Mouse (Mus musculus): Measurements from ENCODE around the gene Abhd2.
A peak's percentile ranks its signal among the peaks of the same experiment; 100 is the strongest.

The Abhd2 gene

DNA sequence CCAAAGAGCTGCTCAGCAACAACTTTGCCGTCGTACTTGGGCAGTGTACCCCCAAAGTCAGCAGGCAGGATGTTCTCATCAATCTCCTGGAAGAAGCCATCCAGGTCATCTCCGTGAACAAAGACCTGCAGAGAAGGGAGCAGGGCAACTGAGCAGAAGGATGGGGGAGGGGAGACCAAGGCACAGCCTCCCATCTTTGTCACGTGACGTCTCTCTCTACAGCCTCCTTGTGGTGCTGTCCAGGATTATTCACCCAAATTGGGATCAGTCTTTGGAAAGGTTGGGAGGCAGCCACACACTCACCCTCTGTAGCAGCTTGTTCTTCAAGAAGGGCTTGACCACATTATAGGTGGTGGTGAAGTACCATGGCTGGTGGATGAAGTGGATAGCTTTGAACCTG, 102.6 kb downstream of the Abhd2 start:
- DNase-seq (ENCODE audit: extremely low spot score) = no peak

GRCm38 (mm10) chr7:79376516-79377275, 103.7 kb downstream of the Abhd2 start:
- no peak for DNase-seq (ENCODE audit: extremely low spot score)

DNA sequence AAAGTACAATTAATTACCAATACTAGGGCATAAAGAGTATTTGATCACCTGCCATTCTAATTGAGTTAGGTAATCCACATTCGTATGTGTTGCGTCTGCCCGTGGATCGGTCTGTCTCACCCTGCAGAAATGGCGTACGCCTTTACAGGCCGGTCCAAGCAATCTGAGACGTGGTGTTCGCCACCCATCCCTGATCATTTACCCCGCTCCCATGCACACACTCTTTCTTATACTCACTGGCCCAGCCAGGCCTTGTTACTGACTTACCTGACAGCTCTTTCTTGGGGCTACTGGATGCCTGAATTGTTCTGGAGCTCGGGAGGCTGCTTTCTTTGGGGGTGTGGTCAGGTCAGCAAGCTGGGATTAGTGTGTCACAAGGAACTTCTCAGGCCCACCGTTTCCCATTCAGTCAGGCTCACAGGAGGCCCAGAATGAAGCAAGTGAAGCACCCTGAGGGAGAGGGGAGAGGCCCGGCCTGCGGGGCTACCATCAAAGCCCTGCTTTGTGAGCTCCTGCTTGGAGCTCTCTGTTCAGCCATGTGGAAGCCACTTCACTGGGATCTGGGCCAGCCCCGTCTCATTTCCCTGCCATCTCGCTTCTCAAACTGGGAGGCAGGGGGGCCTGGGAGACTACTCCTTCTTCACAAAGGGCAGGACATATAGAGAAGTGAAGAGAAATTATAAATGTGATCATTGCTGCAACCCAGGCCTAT, 113.6 kb downstream of the Abhd2 start, which contains the start of gene Rlbp1:
Gene Rlbp1, minus strand, starts transcription at position 627 of the 712 bp plus-strand sequence.
- no peak for DNase-seq (ENCODE audit: extremely low spot score)

GRCm38 (mm10) chr7:79387140-79387539, 114.1 kb downstream of the Abhd2 start:
- no peak for DNase-seq (ENCODE audit: extremely low spot score)

DNA sequence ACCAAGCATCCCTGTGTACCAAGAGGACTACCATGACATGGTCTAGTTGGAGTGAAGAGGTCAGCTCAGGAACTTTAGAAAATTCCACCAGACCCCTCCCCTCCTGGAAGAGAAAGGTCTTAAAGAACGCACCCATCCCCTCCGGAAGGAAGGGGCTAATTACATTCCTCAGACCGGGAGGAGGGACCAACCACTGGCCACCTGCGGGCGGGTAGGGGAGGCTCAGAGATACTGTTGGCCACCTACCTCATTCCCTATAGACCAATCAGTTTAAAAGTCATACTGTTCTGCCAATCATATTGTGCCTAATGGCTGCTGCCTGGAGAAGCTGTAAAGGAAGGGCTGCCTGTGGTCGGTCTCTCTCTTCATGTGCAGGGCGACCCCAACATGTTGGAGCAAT, 115.0 kb downstream of the Abhd2 start:
- DNase-seq (ENCODE audit: extremely low spot score) = no peak

DNA sequence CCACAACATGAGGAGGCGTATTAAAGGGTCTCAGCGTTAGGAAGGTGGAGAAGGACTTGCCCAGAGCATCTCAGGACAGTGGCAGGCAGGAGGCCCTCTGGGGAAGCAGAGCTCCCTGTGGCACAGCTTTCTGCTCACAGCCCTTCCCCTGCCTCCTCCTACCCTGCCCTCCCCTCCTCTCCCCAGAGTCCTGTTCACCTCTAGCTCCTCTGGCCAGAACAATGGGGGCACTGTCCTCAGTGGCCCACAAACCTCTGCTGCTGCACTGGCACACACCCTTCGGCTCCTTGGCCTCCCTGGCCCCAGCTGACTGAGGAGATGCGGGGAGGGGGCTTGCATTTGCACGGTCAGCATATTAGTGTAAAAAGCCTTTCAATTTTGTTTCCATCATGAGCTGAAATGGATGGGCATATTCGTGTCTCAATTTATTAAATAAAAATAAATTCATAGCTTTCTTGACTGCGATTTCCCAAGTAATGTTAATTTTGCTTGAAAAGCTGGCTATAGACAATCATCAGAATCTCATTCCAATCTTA, 115.7 kb downstream of the Abhd2 start:
- no peak for DNase-seq (ENCODE audit: extremely low spot score)

DNA sequence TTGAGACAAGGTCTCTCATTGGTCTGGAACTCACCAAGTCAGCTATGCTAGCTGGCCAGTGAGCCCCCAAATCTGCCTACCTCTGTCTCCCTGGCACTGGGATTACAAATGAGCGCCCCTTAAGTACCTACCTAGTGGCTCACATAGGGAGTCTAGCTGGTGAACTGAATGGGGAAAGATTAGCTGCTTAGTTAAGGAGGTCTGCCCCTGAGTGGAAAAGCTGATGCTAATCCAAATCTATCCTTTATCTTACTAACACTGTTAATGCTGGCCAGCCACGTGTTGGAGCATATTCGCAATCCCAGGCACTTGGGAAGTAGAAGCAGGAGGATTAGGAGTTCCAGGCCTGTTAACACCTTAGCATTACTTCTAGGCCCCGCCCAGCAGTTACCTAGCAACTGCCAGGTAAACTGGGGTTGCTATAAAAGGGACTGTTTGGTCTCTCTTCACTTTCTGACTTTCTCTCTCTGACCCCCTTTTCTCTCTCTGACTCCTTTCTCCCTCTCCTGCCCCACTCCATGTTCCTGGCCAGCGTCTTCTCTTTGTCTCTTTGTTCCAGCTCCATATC, 117.2 kb downstream of the Abhd2 start:
- DNase-seq (ENCODE audit: extremely low spot score) = no peak

DNA sequence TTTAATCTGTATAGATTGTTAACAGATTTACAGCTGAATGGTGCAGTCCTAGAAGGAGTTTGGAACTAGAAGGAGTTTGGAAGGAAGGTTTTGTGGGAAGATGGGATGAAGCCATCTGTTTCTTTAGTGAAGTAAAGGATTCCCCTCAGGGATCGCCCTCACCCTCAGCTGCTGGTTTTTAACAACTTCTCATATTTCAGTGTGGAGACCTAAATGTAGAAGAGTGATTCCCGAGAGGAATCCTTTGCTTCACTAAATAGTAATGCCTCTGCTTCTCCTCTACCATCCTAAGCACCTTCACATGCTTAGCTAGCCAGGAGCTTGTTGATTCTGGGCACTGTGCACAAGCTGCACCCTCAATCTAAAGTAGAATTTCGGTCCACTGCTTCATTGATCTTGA, 118.5 kb downstream of the Abhd2 start:
- no peak for DNase-seq (ENCODE audit: extremely low spot score)

GRCm38 (mm10) chr7:79391883-79392649, 119.1 kb downstream of the Abhd2 start, which contains the start of gene Fanci:
Gene Fanci, plus strand, starts transcription at chr7:79391929.
- DNase-seq (ENCODE audit: extremely low spot score) = peak; percentile 98

- DNase-seq (ENCODE audit: extremely low spot score) = peak; percentile 31
Measured at GRCm38 (mm10) chr7:79392860-79393513, 120.0 kb downstream of the Abhd2 start.

DNA sequence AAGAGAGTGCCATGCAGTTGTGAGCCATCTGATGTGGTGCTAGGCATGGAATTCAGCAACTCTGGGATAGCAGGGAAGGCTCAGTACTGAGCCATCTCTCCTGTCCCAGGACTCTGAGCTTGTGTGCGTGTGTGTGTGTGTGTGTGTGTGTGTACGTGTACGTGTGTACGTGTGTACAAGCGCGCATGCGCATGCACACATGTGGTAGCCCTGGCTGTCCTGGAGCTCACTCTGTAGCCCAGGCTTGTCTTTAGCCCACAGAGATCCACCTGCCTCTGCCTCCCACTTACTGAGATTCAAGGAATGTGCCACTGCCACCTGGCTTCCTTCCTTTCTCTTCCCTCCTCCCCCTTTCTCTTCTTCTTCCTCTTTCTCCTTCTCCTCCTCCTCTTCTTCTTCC, 120.9 kb downstream of the Abhd2 start:
- no peak for DNase-seq (ENCODE audit: extremely low spot score)

- DNase-seq (ENCODE audit: extremely low spot score) = no peak
Measured at GRCm38 (mm10) chr7:79394666-79395065, 121.7 kb downstream of the Abhd2 start.

GRCm38 (mm10) chr7:79395186-79395585, 122.2 kb downstream of the Abhd2 start:
- no peak for DNase-seq (ENCODE audit: extremely low spot score)

GRCm38 (mm10) chr7:79397446-79397963, 124.5 kb downstream of the Abhd2 start:
- DNase-seq (ENCODE audit: extremely low spot score) = no peak

GRCm38 (mm10) chr7:79398426-79398825, 125.4 kb downstream of the Abhd2 start:
- no peak for DNase-seq (ENCODE audit: extremely low spot score)

GRCm38 (mm10) chr7:79398971-79399370, 126.0 kb downstream of the Abhd2 start:
- DNase-seq (ENCODE audit: extremely low spot score) = no peak

- no peak for DNase-seq (ENCODE audit: extremely low spot score)
Measured at GRCm38 (mm10) chr7:79400296-79400695, 127.3 kb downstream of the Abhd2 start.

DNA sequence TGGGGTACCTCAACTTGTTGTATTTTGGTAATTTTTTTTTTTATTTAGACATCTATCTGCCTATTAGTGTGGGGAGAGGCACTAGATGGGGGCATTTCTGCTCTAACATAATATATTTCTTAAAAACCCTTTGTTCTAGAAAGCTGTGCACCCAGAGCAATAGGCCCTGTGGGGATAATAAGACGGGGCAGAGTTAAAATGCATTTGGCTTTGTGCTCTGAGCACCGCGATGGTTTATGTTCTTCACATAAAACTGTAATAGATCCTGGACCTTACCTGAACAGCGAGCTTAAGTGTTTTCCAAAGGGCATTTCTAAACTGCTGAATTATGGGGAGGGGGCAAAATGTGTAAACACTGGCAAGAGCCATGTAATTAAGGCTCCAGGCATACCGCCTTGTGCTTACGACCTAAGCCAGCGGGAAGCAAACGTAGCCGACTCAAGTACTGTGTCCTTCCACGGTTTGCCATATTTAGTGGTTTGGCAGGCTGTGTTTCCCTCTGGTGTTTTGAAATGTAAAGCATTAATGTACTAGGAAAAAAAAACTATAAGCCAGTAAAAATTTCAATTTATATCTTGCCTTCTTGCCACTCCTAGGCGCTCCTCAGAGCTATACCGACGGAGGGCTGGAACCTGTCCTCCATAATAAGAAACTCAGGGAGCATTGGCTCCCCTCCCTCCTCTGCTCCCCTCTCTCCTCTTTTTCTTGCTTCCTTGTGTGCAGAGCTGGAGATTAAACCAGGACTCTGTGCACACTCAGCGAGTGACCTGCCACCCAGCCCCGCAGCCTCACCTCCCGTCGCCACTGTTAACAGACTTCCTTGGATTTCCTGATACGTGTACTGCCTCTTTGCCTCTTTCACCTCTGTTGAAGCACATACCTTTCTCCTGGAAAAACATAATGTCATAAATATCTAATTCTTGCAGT, 141.7 kb downstream of the Abhd2 start:
- no peak for DNase-seq (ENCODE audit: extremely low spot score)

All from embryo, embryonic 9.5 days (tissue).